Mouse (Mus musculus) neural tube, embryonic 11.5 days (tissue): ENCODE results near the gene Apoe. TPM values are rescaled to one million over a fixed set of nuclear protein-coding genes. Genes with fewer than 3 reads are reported as not detected.
"Not testable (repeated sequence)": the region's sequence is repeated elsewhere in the genome, so short reads cannot be mapped to it uniquely, and the experiment has no call there.

Source experiments
- ATAC-seq: fragments of 200-750 bp; cut with Nextera tagmentation; 2 replicates; pipeline ENCODE4 v1.8.0; 2017; ENCODE audit warnings: moderate number of reproducible peaks, mild to moderate bottlenecking, moderate TSS enrichment, moderate library complexity; ENCODE audit not compliant: insufficient read depth, low FRiP score, low TSS enrichment
- DNase-seq: peaks from one replicate; pipeline ENCODE4 v3.0.0-alpha.2; 2015; ENCODE audit warnings: low spot score
- H3K27ac ChIP-seq: fragments of 300-500 bp; sonication (generic); 2 replicates; pipeline ENCODE4 v1.5.1; 2014; ENCODE audit warnings: low read depth, mild to moderate bottlenecking, low read length
- H3K27me3 ChIP-seq: fragments of 300-500 bp; sonication (generic); 2 replicates; pipeline ENCODE4 v1.6.1; 2014; ENCODE audit warnings: mild to moderate bottlenecking, low read length, mixed read lengths; ENCODE audit not compliant: control insufficient read depth, insufficient read depth
- H3K36me3 ChIP-seq: fragments of 300-500 bp; sonication (generic); 2 replicates; pipeline ENCODE4 v1.6.1; 2014; ENCODE audit warnings: mild to moderate bottlenecking, low read length, moderate library complexity, mixed read lengths; ENCODE audit not compliant: control insufficient read depth, insufficient read depth
- H3K4me1 ChIP-seq: fragments of 300-500 bp; sonication (generic); 2 replicates; pipeline ENCODE4 v1.6.1; 2014; ENCODE audit warnings: low read length, mixed read lengths; ENCODE audit not compliant: control insufficient read depth, insufficient read depth
- H3K4me2 ChIP-seq: fragments of 300-500 bp; sonication (generic); 2 replicates; pipeline ENCODE4 v1.6.1; 2014; ENCODE audit warnings: low read depth, mild to moderate bottlenecking, moderate library complexity
- H3K4me3 ChIP-seq: fragments of 300-500 bp; sonication (generic); 2 replicates; pipeline ENCODE4 v1.5.1; 2014; ENCODE audit warnings: low read depth, low read length
- H3K9ac ChIP-seq: fragments of 300-500 bp; sonication (generic); 2 replicates; pipeline ENCODE4 v1.6.1; 2014; ENCODE audit warnings: mild to moderate bottlenecking, low read length
- H3K9me3 ChIP-seq: fragments of 300-500 bp; sonication (generic); 2 replicates; pipeline ENCODE4 v1.6.1; 2016; ENCODE audit warnings: low read length; ENCODE audit not compliant: control insufficient read depth
- WGBS: fragments of 180-500 bp; shearing (Covaris S2); extraction: QIAGEN DNeasy Blood & Tissue Kit; methylation state at CpG from one replicate; pipeline ENCODE4 v1.1.7; 2014; 5-methylcytosine and 5-hydroxymethylcytosine counted together
- polyA plus RNA-seq: library from polyadenylated mRNA; unstranded; fragments of >200 nt; fragmentation: Nextera tagmentation; extraction: Ambion mirVana; gene quantifications from 2 replicates; pipeline ENCODE4 v1.2.1, GENCODE M21; 2014

The Apoe gene
- polyA plus RNA-seq, 1 experiment from 2014 or later, result 125 TPM

GRCm38 (mm10) chr7:19691873-19692865, 6.8 kb downstream of the Apoe start, which contains the start of gene Apoc1:
Gene Apoc1, minus strand, starts transcription at chr7:19692660.
- Histone ChIP-seq H3K27ac (no peak within 1 kb of the TSS), H3K27me3 (no peaks in the 10 kb centered on the region), H3K36me3 (0 out of 2 replicates have a peak, but pooled peaks cover 4% of the 10 kb centered on the region), H3K4me1 (no peaks in the 10 kb centered on the region), H3K9ac (no peak within 1 kb of the TSS), H3K4me2 (no peak within 1 kb of the TSS), H3K9me3 (no peaks in the 10 kb centered on the region), H3K4me3 (no peak within 1 kb of the TSS)
- DNase-seq (no peak), ATAC-seq (no peak)
- WGBS, result 42% methylated on average over 28 of the region's 28 CpGs

DNA sequence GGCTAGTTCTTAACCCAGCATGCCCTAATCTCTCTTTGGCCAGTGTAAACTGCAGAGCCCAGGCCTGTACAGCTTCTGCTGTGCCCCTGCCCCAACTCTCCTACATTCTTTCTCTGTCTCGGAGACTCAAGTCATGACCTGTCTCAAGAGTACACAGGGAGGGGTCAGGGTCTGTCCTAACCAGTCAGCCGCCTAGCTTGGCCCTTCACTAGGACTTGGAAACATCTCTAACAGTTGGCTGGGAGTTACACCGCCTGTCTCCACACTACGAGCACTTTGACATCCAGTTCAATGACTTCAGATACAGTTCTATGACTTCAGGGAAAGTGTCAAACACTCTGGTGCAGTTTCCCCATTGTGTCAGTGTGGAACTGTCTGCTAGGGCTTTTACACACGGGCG, 7.6 kb downstream of the Apoe start:
- Histone ChIP-seq H3K9me3 (no peaks in the 10 kb centered on the region), H3K27me3 (no peaks in the 10 kb centered on the region), H3K27ac (no peak overlapping the region), H3K4me2 (no peak overlapping the region), H3K9ac (no peak overlapping the region), H3K4me1 (no peaks in the 10 kb centered on the region), H3K36me3 (no peaks in the 10 kb centered on the region), H3K4me3 (no peak overlapping the region)
- ATAC-seq (no peak), DNase-seq (no peak)
- WGBS, result 64% methylated on average over 6 of the region's 6 CpGs

DNA sequence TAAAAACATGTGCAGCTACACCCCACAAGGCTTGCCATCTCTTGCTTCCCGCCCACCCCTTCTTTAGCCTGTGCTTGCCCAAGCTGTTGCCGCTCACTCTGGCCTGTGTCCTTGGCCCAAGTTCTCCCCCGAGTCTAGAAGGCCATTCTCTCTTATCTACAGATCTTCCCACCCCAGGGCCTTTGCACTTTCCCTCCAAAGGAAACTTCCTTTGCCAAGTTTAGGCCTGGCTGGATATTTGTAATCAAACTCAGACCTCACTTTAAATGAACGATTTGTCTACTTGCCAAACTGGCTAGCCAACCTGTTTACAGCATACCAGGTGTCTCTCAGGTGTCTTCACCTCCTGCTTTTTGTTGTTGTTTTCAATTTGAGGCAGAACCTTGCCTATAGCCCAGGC, 8.1 kb downstream of the Apoe start:
- H3K27me3 ChIP-seq, result no peaks in the 10 kb centered on the region
- no peak overlapping the region for H3K4me3 ChIP-seq
- no peaks in the 10 kb centered on the region for H3K4me1 ChIP-seq
- no peaks in the 10 kb centered on the region for H3K9me3 ChIP-seq
- H3K27ac ChIP-seq, result no peak overlapping the region
- H3K9ac ChIP-seq, result no peak overlapping the region
- no peak overlapping the region for H3K4me2 ChIP-seq
- DNase-seq, result no peak
- ATAC-seq, result no peak
- H3K36me3 ChIP-seq, result no peaks in the 10 kb centered on the region
- 90% methylated on average over 4 of the region's 4 CpGs for WGBS

GRCm38 (mm10) chr7:19688611-19689010, 10.4 kb downstream of the Apoe start:
- no peak overlapping the region for H3K27ac ChIP-seq
- H3K36me3 ChIP-seq, result no peaks in the 10 kb centered on the region
- no peaks in the 10 kb centered on the region for H3K9me3 ChIP-seq
- no peak for DNase-seq
- ATAC-seq, result no peak
- no peak overlapping the region for H3K4me3 ChIP-seq
- no peaks in the 10 kb centered on the region for H3K4me1 ChIP-seq
- H3K4me2 ChIP-seq, result no peak overlapping the region
- H3K27me3 ChIP-seq, result no peaks in the 10 kb centered on the region
- no peak overlapping the region for H3K9ac ChIP-seq
- WGBS, result 92% methylated on average over 2 of the region's 2 CpGs

GRCm38 (mm10) chr7:19688101-19688500, 10.9 kb downstream of the Apoe start:
- Histone ChIP-seq H3K4me1 (no peaks in the 10 kb centered on the region), H3K9ac (no peak overlapping the region), H3K27me3 (no peaks in the 10 kb centered on the region), H3K27ac (no peak overlapping the region), H3K9me3 (no peaks in the 10 kb centered on the region), H3K36me3 (no peaks in the 10 kb centered on the region), H3K4me3 (no peak overlapping the region), H3K4me2 (no peak overlapping the region)
- WGBS, result 90% methylated on average over 10 of the region's 10 CpGs
- DNase-seq, result no peak
- no peak for ATAC-seq

- 72% methylated on average over 8 of the region's 8 CpGs for WGBS
- H3K27ac ChIP-seq, H3K36me3 ChIP-seq, ATAC-seq, H3K4me1 ChIP-seq, H3K9ac ChIP-seq, H3K27me3 ChIP-seq, DNase-seq, H3K4me2 ChIP-seq, H3K9me3 ChIP-seq, H3K4me3 ChIP-seq: not testable (repeated sequence)
Measured at GRCm38 (mm10) chr7:19686927-19687583, 11.9 kb downstream of the Apoe start.

GRCm38 (mm10) chr7:19686521-19686920, 12.5 kb downstream of the Apoe start:
- Histone ChIP-seq H3K9ac (no peak overlapping the region), H3K27me3 (no peaks in the 10 kb centered on the region), H3K27ac (no peak overlapping the region), H3K4me3 (no peak overlapping the region), H3K4me1 (no peaks in the 10 kb centered on the region), H3K4me2 (no peak overlapping the region), H3K36me3 (no peaks in the 10 kb centered on the region), H3K9me3 (no peaks in the 10 kb centered on the region)
- WGBS, result 85% methylated on average over 6 of the region's 6 CpGs
- ATAC-seq (no peak), DNase-seq (no peak)

DNA sequence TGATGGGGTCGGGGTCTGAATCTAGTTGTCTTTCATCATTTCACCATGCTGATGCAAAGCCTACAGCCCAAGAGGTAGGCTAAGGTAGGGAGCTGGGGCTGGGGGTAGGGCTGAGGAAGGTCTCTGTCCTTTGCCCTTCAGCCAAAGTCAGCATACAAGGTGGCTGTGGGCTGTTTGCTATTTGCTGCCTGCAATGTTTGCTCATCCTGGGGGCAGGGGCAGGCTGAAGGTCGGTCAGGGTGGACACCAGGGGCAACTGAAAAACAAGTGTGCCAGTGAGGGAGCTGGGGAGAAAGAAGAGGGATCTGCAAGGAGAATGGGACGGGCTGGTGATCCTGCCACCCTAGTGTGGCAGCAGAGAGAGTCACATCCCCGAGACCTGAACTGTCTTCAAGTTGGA, 13.6 kb downstream of the Apoe start:
- Histone ChIP-seq H3K4me1 (no peaks in the 10 kb centered on the region), H3K27ac (no peak overlapping the region), H3K27me3 (no peaks in the 10 kb centered on the region), H3K4me2 (no peak overlapping the region), H3K9me3 (no peaks in the 10 kb centered on the region), H3K4me3 (no peak overlapping the region), H3K9ac (no peak overlapping the region), H3K36me3 (no peaks in the 10 kb centered on the region)
- ATAC-seq, result no peak
- 64% methylated on average over 4 of the region's 4 CpGs for WGBS
- DNase-seq, result no peak
